Mouse (Mus musculus) kidney, embryonic 16.5 days (tissue): ENCODE measurements at regions not wholly inside any gene's neighbourhood (a gene's known extent, or its start where the extent isn't known, plus 50 kb on each side); places are given as distances from the start of the nearest gene placed in this dataset.
"Not testable (repeated sequence)": the region's sequence is repeated elsewhere in the genome, so short reads cannot be mapped to it uniquely, and the experiment has no call there.

Source experiments
- ATAC-seq: fragments of 200-750 bp; cut with Nextera tagmentation; 2 replicates; pipeline ENCODE4 v1.8.0; 2017; ENCODE audit warnings: moderate TSS enrichment; ENCODE audit not compliant: low FRiP score, low TSS enrichment
- H3K27ac ChIP-seq: fragments of 300-500 bp; sonication (generic); 2 replicates; pipeline ENCODE4 v1.5.1; 2014; ENCODE audit warnings: low read length
- H3K27me3 ChIP-seq: fragments of 300-500 bp; sonication (generic); 2 replicates; pipeline ENCODE4 v1.6.1; 2014; ENCODE audit warnings: low read length, control low read depth, mixed read lengths; ENCODE audit not compliant: insufficient read depth
- H3K36me3 ChIP-seq: fragments of 300-500 bp; sonication (generic); 2 replicates; pipeline ENCODE4 v1.6.1; 2014; ENCODE audit warnings: low read length, control low read depth, mixed read lengths; ENCODE audit not compliant: insufficient read depth
- H3K4me1 ChIP-seq: fragments of 300-500 bp; sonication (generic); 2 replicates; pipeline ENCODE4 v1.6.1; 2014; ENCODE audit warnings: low read length, control low read depth, mixed read lengths; ENCODE audit not compliant: insufficient read depth
- H3K4me2 ChIP-seq: fragments of 300-500 bp; sonication (generic); replicated peaks from 2 replicates; pipeline ENCODE4 v1.6.1; 2014; ENCODE audit warnings: low read depth, low read length
- H3K4me3 ChIP-seq: fragments of 300-500 bp; sonication (generic); 2 replicates; pipeline ENCODE4 v1.5.1; 2014; ENCODE audit warnings: mild to moderate bottlenecking, low read length
- H3K9ac ChIP-seq: fragments of 300-500 bp; sonication (generic); replicated peaks from 2 replicates; pipeline ENCODE4 v1.6.1; 2014; ENCODE audit warnings: low read length
- H3K9me3 ChIP-seq: fragments of 300-500 bp; sonication (generic); 2 replicates; pipeline ENCODE4 v1.6.1; 2016; ENCODE audit warnings: low read length, control low read depth
- WGBS: fragments of 180-500 bp; shearing (Covaris S2); extraction: QIAGEN DNeasy Blood & Tissue Kit; methylation state at CpG from one replicate; pipeline ENCODE4 v1.1.7; 2014; 5-methylcytosine and 5-hydroxymethylcytosine counted together

GRCm38 (mm10) chr8:42253358-42253757, 836.5 kb upstream of the Frg1 start:
- no peaks in the 10 kb centered on the region for H3K36me3 ChIP-seq
- H3K4me2 ChIP-seq, result no peak overlapping the region
- no peak for ATAC-seq
- H3K4me3 ChIP-seq, result no peak overlapping the region
- WGBS, result 92% methylated on average over 1 of the region's 1 CpGs
- no peak overlapping the region for H3K27ac ChIP-seq
- H3K27me3 ChIP-seq, result no peaks in the 10 kb centered on the region
- no peak overlapping the region for H3K9ac ChIP-seq
- H3K9me3 ChIP-seq, result no peaks in the 10 kb centered on the region
- no peaks in the 10 kb centered on the region for H3K4me1 ChIP-seq

DNA sequence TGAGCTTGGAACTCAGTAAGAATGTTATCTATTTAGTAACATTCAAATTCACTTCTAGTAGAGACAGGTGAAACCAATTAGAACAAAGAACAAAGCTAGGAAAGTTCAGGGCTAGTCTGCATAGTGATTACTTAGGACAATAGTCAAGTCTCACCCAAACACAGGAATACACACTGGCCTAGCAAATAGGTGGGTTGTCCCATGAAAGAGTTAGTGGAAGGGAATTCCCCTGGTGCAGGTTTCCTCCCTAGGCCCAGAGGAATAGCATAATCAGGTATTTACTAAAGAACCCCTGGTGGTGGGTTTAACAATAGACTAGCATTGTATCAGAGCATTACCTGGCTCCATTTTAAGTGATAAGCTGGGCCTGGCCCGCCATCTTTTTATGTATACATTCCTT, 825.4 kb upstream of the Frg1 start:
- H3K36me3 ChIP-seq, H3K4me3 ChIP-seq, H3K9ac ChIP-seq, H3K4me1 ChIP-seq, ATAC-seq, H3K27ac ChIP-seq, H3K9me3 ChIP-seq, H3K4me2 ChIP-seq, H3K27me3 ChIP-seq: not testable (repeated sequence)
- WGBS, result 86% methylated on average over 1 of the region's 1 CpGs

DNA sequence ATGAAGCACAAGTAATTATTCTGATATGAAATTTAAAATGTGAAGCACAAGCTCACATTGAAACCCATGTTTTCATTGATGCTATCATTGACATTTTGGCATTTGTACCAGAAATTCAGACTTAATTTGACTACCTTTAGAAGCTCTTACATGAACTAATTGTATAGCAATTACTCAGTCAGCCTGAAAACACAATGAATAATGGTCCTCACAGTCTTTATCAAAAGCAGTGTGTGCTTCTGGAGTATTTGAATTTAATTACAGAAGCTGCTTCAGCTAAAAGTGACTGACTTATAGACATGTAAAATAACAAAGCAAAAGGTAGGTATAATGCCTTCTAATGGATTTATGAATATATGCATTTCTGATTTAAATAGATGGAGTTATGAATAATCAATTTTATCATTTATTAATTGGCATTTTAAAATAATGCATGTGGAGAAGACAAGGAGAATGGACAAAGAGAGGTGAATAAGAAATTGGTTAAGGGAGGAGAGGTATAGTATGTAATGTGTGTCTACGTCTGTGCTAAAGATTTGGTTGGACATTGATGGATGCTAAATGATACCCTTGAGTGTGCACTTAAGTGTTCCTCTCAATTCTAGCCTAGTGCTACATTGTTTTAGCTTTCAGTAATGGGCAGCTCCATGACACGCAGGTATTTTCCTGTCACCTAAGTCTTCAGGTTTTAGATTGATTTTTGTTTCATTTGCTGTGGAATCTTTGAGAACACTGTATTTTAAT, 803.2 kb upstream of the Frg1 start:
- H3K4me3 ChIP-seq, result no peak overlapping the region
- no peak overlapping the region for H3K27ac ChIP-seq
- WGBS, result 80% methylated on average over 2 of the region's 2 CpGs
- H3K9me3 ChIP-seq, result no peaks in the 10 kb centered on the region
- no peaks in the 10 kb centered on the region for H3K4me1 ChIP-seq
- no peaks in the 10 kb centered on the region for H3K27me3 ChIP-seq
- no peak overlapping the region for H3K4me2 ChIP-seq
- ATAC-seq, result no peak
- no peaks in the 10 kb centered on the region for H3K36me3 ChIP-seq
- no peak overlapping the region for H3K9ac ChIP-seq

DNA sequence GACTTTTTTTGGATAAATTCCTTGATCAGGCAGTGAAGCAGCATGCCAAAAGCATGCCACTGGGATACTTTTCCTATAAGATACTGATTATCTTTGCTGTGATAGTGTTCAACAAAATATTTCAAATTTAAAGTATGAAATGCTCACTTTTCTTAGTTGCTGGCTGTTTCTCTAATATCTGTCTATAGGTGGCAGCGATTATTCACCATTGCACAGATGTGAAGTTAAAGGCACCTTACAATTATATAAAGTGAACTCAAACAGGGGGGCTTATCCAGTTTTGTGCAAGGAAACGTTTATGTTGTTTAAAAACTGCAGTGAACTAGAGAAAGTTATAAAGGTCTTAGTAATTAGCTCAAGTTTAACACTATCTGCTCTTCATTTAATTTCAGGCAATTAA, 794.1 kb upstream of the Frg1 start:
- H3K4me1 ChIP-seq, result no peaks in the 10 kb centered on the region
- 52% methylated on average over 2 of the region's 2 CpGs for WGBS
- H3K4me3 ChIP-seq, result no peak overlapping the region
- no peak overlapping the region for H3K27ac ChIP-seq
- no peaks in the 10 kb centered on the region for H3K27me3 ChIP-seq
- no peak overlapping the region for H3K9ac ChIP-seq
- no peaks in the 10 kb centered on the region for H3K36me3 ChIP-seq
- H3K9me3 ChIP-seq, result no peaks in the 10 kb centered on the region
- no peak for ATAC-seq
- no peak overlapping the region for H3K4me2 ChIP-seq

- Histone ChIP-seq H3K4me2 (no peak overlapping the region), H3K9ac (no peak overlapping the region), H3K27ac (no peak overlapping the region), H3K27me3 (no peaks in the 10 kb centered on the region), H3K4me3 (no peak overlapping the region), H3K36me3 (no peaks in the 10 kb centered on the region), H3K9me3 (no peaks in the 10 kb centered on the region), H3K4me1 (no peaks in the 10 kb centered on the region)
- ATAC-seq, result no peak
These were observed 793.1 kb upstream of the Frg1 start for GRCm38 (mm10) chr8:42209989-42210388.

DNA sequence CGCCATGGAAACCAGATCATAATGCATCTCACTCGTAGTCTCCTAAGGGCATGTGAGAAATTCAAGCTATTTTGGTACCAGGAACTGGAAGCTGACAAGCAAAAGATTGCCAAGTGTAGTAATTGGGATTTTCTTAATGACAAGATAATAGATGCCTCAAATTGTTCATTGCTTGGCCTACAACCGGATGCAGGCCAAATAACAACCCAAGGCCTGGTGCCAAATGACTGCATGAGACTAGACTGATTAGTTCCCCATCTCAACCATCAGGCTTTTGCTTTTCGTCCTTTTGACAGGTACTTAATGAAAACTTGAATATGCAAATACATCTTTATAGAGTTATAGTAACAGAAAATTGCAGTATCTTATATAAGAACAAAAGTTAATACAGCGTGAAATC, 780.4 kb upstream of the Frg1 start:
- Histone ChIP-seq H3K9me3 (peaks cover 3% of the 10 kb centered on the region; the same call in 1 of the 2 replicates), H3K9ac (no peak overlapping the region), H3K27me3 (no peaks in the 10 kb centered on the region), H3K27ac (no peak overlapping the region), H3K36me3 (no peaks in the 10 kb centered on the region), H3K4me3 (no peak overlapping the region), H3K4me1 (no peaks in the 10 kb centered on the region), H3K4me2 (no peak overlapping the region)
- WGBS, result 84% methylated on average over 5 of the region's 5 CpGs
- no peak for ATAC-seq

DNA sequence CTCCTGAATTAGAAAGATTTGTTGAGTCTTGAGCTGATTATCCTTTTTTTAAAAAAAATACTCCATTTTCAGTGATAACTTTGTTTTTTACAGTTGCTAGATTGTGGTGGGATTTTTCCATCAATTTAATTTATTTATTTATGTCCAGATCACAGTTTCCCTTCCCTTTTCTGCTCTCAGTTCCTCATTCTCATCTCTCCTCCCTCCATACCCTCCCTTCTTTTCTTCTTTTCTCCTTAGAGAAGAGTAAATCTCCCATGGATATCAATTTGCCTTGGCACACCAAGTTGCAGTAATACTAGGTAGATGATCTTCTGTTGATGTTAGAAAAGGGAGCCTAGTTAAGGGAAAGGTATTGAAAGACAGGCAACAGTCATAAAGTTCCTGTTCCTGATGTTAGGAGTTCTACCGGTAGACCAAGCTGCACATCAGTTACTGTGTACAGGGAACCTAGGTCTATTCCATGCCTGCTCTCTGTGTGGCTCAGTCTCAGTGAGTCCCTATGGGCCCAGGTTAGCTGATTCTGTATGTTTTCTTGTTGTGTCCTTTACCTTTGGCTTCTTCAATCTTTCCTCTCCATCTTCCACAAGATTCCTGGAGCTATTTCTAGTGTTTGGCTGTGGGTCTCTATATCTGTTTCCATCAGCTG, 777.2 kb upstream of the Frg1 start:
- Histone ChIP-seq H3K9ac (no peak overlapping the region), H3K4me1 (no peaks in the 10 kb centered on the region), H3K9me3 (peaks cover 3% of the 10 kb centered on the region; the same call in 1 of the 2 replicates), H3K4me3 (no peak overlapping the region), H3K27me3 (no peaks in the 10 kb centered on the region), H3K36me3 (no peaks in the 10 kb centered on the region), H3K27ac (no peak overlapping the region), H3K4me2 (no peak overlapping the region)
- ATAC-seq, result no peak
- WGBS, result 93% methylated on average over 1 of the region's 1 CpGs

- no peaks in the 10 kb centered on the region for H3K9me3 ChIP-seq
- no peak overlapping the region for H3K27ac ChIP-seq
- no peak overlapping the region for H3K4me2 ChIP-seq
- no peaks in the 10 kb centered on the region for H3K27me3 ChIP-seq
- no peaks in the 10 kb centered on the region for H3K36me3 ChIP-seq
- 89% methylated on average over 1 of the region's 1 CpGs for WGBS
- no peak for ATAC-seq
- H3K4me3 ChIP-seq, result no peak overlapping the region
- H3K4me1 ChIP-seq, result no peaks in the 10 kb centered on the region
- H3K9ac ChIP-seq, result no peak overlapping the region
These were observed 770.2 kb upstream of the Frg1 start for GRCm38 (mm10) chr8:42187083-42187482.

DNA sequence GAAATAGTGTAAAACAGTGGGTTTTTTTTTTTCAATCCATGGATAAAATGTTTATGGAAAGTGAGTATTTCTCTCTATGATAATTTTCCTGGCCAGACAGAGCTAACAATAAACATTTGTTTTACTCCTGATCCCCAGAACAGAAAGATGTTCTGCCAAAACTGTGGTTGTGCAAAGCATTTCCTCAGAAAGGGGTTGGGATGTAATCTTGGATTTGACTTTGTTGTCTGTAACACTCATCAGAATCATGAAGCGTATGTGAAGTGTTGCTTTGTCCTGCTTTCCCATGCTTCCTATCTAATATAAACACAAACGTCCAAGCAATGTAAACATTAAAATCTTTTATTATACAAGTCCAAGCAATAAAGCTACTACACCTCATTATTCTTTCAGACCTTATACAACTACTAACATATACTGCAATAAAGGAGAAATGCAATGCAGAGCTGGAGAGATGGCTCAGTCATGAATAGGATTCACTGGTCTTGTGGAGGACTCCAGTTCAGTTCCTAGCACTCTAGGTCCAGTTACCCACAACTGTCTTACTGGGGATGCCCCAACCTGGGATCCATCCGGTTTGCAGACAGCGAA, 766.5 kb upstream of the Frg1 start:
- no peak overlapping the region for H3K4me3 ChIP-seq
- no peaks in the 10 kb centered on the region for H3K36me3 ChIP-seq
- H3K9ac ChIP-seq, result no peak overlapping the region
- H3K27ac ChIP-seq, result no peak overlapping the region
- no peak for ATAC-seq
- no peak overlapping the region for H3K4me2 ChIP-seq
- H3K27me3 ChIP-seq, result no peaks in the 10 kb centered on the region
- H3K9me3 ChIP-seq, result no peaks in the 10 kb centered on the region
- no peaks in the 10 kb centered on the region for H3K4me1 ChIP-seq
- 78% methylated on average over 4 of the region's 4 CpGs for WGBS

GRCm38 (mm10) chr8:42162441-42162840, 745.6 kb upstream of the Frg1 start:
- Histone ChIP-seq H3K9ac (no peak overlapping the region), H3K9me3 (no peaks in the 10 kb centered on the region), H3K36me3 (no peaks in the 10 kb centered on the region), H3K27ac (no peak overlapping the region), H3K4me2 (no peak overlapping the region), H3K4me3 (no peak overlapping the region), H3K27me3 (no peaks in the 10 kb centered on the region), H3K4me1 (no peaks in the 10 kb centered on the region)
- WGBS, result 94% methylated on average over 2 of the region's 2 CpGs
- no peak for ATAC-seq
